Mouse (Mus musculus): ENCODE data around the gene Lgalsl.

Lgalsl gene

GRCm38 (mm10) chr11:20778861-20779563 lies 51.8 kb downstream of the Lgalsl start:
- DNase-seq: no peak

- no peak for DNase-seq
Observed at GRCm38 (mm10) chr11:20778298-20778697, 52.6 kb downstream of the Lgalsl start.

GRCm38 (mm10) chr11:20776668-20777067 lies 54.2 kb downstream of the Lgalsl start:
- DNase-seq: no peak

Measured in lung, postnatal 10 days (tissue).